19 mouse cellular contexts compared by ENCODE assay signal in the genomic region with DNA sequence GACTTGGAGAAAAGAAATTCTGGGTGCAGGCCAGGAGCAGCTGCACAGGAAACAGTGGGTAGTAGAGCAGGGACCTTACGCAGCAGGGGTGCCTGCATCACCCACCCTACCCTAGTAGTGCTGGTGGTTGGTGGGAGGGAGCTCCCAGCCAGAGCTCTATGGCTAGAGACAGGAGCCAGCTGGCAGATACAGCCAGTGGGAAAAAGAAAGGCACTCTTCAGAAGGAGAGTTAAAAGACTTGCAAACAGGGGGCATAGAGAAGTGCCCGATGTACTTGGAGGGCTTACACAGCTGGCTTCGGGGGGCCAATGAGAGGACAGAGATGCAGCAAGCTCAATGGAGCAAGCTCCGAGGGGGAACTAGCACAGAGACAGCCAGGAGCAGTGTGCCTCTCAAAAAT. TPM values are rescaled to one million over a fixed set of nuclear protein-coding genes. Genes with fewer than 3 reads are reported as not detected.
A peak's percentile ranks its signal among the peaks of the same experiment; 100 is the strongest.
DNase-seq lines count a peak whose midpoint lies in the region; ATAC-seq and TF ChIP-seq lines count a peak whose summit lies in the region.
"Had no signal": no experiment of that assay in that cellular context is flagged by ENCODE, and none has a peak within 500 bp of the region (broad histone marks: within the 10 kb centered on the region; RNA-seq: fewer than 3 reads in every experiment).

No protein-coding gene starts in this region.

- H3K27me3 ChIP-seq in forebrain, postnatal 0 days (ENCODE audit: insufficient read depth, low read length): no peaks in the 10 kb centered on the region
- H3K27me3 ChIP-seq in forebrain, embryonic 11.5 days (ENCODE audit: control insufficient read depth, insufficient read depth, low read length): no peaks in the 10 kb centered on the region
- H3K27me3 ChIP-seq in limb, embryonic 12.5 days: no peaks in the 10 kb centered on the region
- H3K27me3 ChIP-seq in limb, embryonic 10.5 days (ENCODE audit: low read depth, poor library complexity, severe bottlenecking): no peaks in the 10 kb centered on the region
- H3K27me3 ChIP-seq in embryonic facial prominence, embryonic 10.5 days (replicated peaks; ENCODE audit: low read depth, poor library complexity, severe bottlenecking): no peaks in the 10 kb centered on the region
- H3K27me3 ChIP-seq in kidney, embryonic 16.5 days (ENCODE audit: insufficient read depth, low read length): no peaks in the 10 kb centered on the region
- H3K27me3 ChIP-seq: embryonic facial prominence, embryonic 13.5 days; intestine, embryonic 15.5 days; liver, embryonic 12.5 days; Patski had no signal

- H3K4me2 ChIP-seq in forebrain, postnatal 0 days (ENCODE audit: low read depth): no peak overlapping the region
- no peak overlapping the region for H3K4me2 ChIP-seq in forebrain, embryonic 11.5 days (ENCODE audit: low read depth, low read length, severe bottlenecking)
- H3K4me2 ChIP-seq in limb, embryonic 12.5 days: no peak overlapping the region
- H3K4me2 ChIP-seq in kidney, embryonic 16.5 days (replicated peaks; ENCODE audit: low read depth, low read length): no peak overlapping the region
- H3K4me2 ChIP-seq: embryonic facial prominence, embryonic 13.5 days; intestine, embryonic 15.5 days; liver, embryonic 12.5 days had no signal

- no peak for TF ChIP-seq POLR2A in brain, embryonic 14.5 days (IDR thresholded peaks at IDR 0.05; ENCODE audit: borderline replicate concordance, extremely low read depth, insufficient read depth, insufficient read length, poor library complexity, severe bottlenecking)

- H3K27ac ChIP-seq in forebrain, postnatal 0 days (ENCODE audit: low read depth, low read length): no peak overlapping the region
- no peak overlapping the region for H3K27ac ChIP-seq in forebrain, embryonic 11.5 days (ENCODE audit: low read depth, low read length)
- 0 out of 2 replicates have a peak overlapping the region, but pooled peaks have one; percentile 7 for H3K27ac ChIP-seq in limb, embryonic 12.5 days
- H3K27ac ChIP-seq in limb, embryonic 10.5 days: no peak overlapping the region
- H3K27ac ChIP-seq in embryonic facial prominence, embryonic 10.5 days (replicated peaks): no peak overlapping the region
- H3K27ac ChIP-seq in kidney, embryonic 16.5 days (ENCODE audit: low read length): no peak overlapping the region
- H3K27ac ChIP-seq: embryonic facial prominence, embryonic 13.5 days; gastrocnemius, adult 2 months; intestine, embryonic 15.5 days; kidney, postnatal 0 days; liver, embryonic 12.5 days had no signal

- no peaks in the 10 kb centered on the region for H3K36me3 ChIP-seq in forebrain, postnatal 0 days (ENCODE audit: insufficient read depth)
- H3K36me3 ChIP-seq in forebrain, embryonic 11.5 days (ENCODE audit: control insufficient read depth, insufficient read depth, low read length): no peaks in the 10 kb centered on the region
- H3K36me3 ChIP-seq in limb, embryonic 12.5 days: no peaks in the 10 kb centered on the region
- no peaks in the 10 kb centered on the region for H3K36me3 ChIP-seq in limb, embryonic 10.5 days
- no peaks in the 10 kb centered on the region for H3K36me3 ChIP-seq in embryonic facial prominence, embryonic 10.5 days (replicated peaks)
- no peaks in the 10 kb centered on the region for H3K36me3 ChIP-seq in kidney, embryonic 16.5 days (ENCODE audit: insufficient read depth, low read length)
- H3K36me3 ChIP-seq: embryonic facial prominence, embryonic 13.5 days; intestine, embryonic 15.5 days; liver, embryonic 12.5 days had no signal

- no peak for TF ChIP-seq CTCF in forebrain, postnatal 0 days (IDR thresholded peaks at IDR 0.05; ENCODE audit: low read depth)
- TF ChIP-seq CTCF in brain, embryonic 14.5 days (IDR thresholded peaks at IDR 0.05; ENCODE audit: borderline replicate concordance, extremely low read depth, insufficient read depth, insufficient read length): no peak

- DNase-seq in forebrain, postnatal 0 days: peak; percentile 10
- no peak for DNase-seq in forebrain, embryonic 11.5 days (ENCODE audit: low spot score)
- no peak for DNase-seq in limb, embryonic 10.5 days (ENCODE audit: low spot score)
- peak; percentile 21 for DNase-seq in brain, embryonic 14.5 days (ENCODE audit: low read depth)
- peak; percentile 57 for DNase-seq in thymus, postnatal 0 days (ENCODE audit: low spot score)
- DNase-seq in embryonic facial prominence, embryonic 10.5 days (ENCODE audit: low spot score): no peak
- DNase-seq: cerebellum, postnatal 36 days; gastrocnemius, adult 2 months; heart, postnatal 10 days; lung, postnatal 10 days; right cerebral cortex, postnatal 25 days had no signal

- peak; percentile 82 for ATAC-seq in forebrain, postnatal 0 days
- ATAC-seq in forebrain, embryonic 11.5 days (replicated peaks; ENCODE audit: low FRiP score): no peak
- peak; percentile 52; the same call in 1 of the 2 replicates for ATAC-seq in limb, embryonic 12.5 days (ENCODE audit: insufficient number of reproducible peaks, insufficient read depth, low FRiP score, low TSS enrichment, low read depth)
- no peak for ATAC-seq in kidney, embryonic 16.5 days (ENCODE audit: low FRiP score, low TSS enrichment)
- ATAC-seq: intestine, embryonic 15.5 days; liver, embryonic 12.5 days; Patski had no signal

- no peak overlapping the region for H3K4me3 ChIP-seq in forebrain, postnatal 0 days (ENCODE audit: low read depth, low read length)
- no peak overlapping the region for H3K4me3 ChIP-seq in forebrain, embryonic 11.5 days (ENCODE audit: low read depth, low read length)
- H3K4me3 ChIP-seq in limb, embryonic 12.5 days (replicated peaks): no peak overlapping the region
- no peak overlapping the region for H3K4me3 ChIP-seq in limb, embryonic 10.5 days
- H3K4me3 ChIP-seq in embryonic facial prominence, embryonic 10.5 days: no peak overlapping the region
- H3K4me3 ChIP-seq in kidney, embryonic 16.5 days (ENCODE audit: low read length): no peak overlapping the region
- H3K4me3 ChIP-seq: embryonic facial prominence, embryonic 13.5 days; gastrocnemius, adult 2 months; intestine, embryonic 15.5 days; liver, embryonic 12.5 days had no signal

- no peaks in the 10 kb centered on the region for H3K9me3 ChIP-seq in forebrain, postnatal 0 days (ENCODE audit: low read length)
- no peaks in the 10 kb centered on the region for H3K9me3 ChIP-seq in forebrain, embryonic 11.5 days (ENCODE audit: control insufficient read depth, low read length)
- no peaks in the 10 kb centered on the region for H3K9me3 ChIP-seq in limb, embryonic 12.5 days
- no peaks in the 10 kb centered on the region for H3K9me3 ChIP-seq in limb, embryonic 10.5 days (replicated peaks)
- no peaks in the 10 kb centered on the region for H3K9me3 ChIP-seq in embryonic facial prominence, embryonic 10.5 days
- no peaks in the 10 kb centered on the region for H3K9me3 ChIP-seq in kidney, embryonic 16.5 days (ENCODE audit: low read length)
- H3K9me3 ChIP-seq: embryonic facial prominence, embryonic 13.5 days; intestine, embryonic 15.5 days; liver, embryonic 12.5 days had no signal

- no peaks in the 10 kb centered on the region for H3K4me1 ChIP-seq in forebrain, postnatal 0 days (ENCODE audit: insufficient read depth)
- H3K4me1 ChIP-seq in forebrain, embryonic 11.5 days (replicated peaks; ENCODE audit: control insufficient read depth, insufficient read depth, low read length): no peaks in the 10 kb centered on the region
- H3K4me1 ChIP-seq in limb, embryonic 12.5 days (replicated peaks): no peaks in the 10 kb centered on the region
- no peaks in the 10 kb centered on the region for H3K4me1 ChIP-seq in limb, embryonic 10.5 days
- H3K4me1 ChIP-seq in embryonic facial prominence, embryonic 10.5 days: no peaks in the 10 kb centered on the region
- H3K4me1 ChIP-seq in kidney, embryonic 16.5 days (ENCODE audit: insufficient read depth, low read length): no peaks in the 10 kb centered on the region
- H3K4me1 ChIP-seq: embryonic facial prominence, embryonic 13.5 days; intestine, embryonic 15.5 days; liver, embryonic 12.5 days had no signal

- no peak overlapping the region for H3K9ac ChIP-seq in forebrain, postnatal 0 days
- no peak overlapping the region for H3K9ac ChIP-seq in forebrain, embryonic 11.5 days (ENCODE audit: low read length)
- H3K9ac ChIP-seq in limb, embryonic 12.5 days (replicated peaks): no peak overlapping the region
- no peak overlapping the region for H3K9ac ChIP-seq in kidney, embryonic 16.5 days (replicated peaks; ENCODE audit: low read length)
- H3K9ac ChIP-seq: embryonic facial prominence, embryonic 13.5 days; intestine, embryonic 15.5 days; liver, embryonic 12.5 days had no signal

- 38% methylated on average over 4 of the region's 4 CpGs for WGBS in forebrain, postnatal 0 days
- WGBS in forebrain, embryonic 11.5 days: 66% methylated on average over 4 of the region's 4 CpGs
- 64% methylated on average over 4 of the region's 4 CpGs for WGBS in limb, embryonic 12.5 days
- 69% methylated on average over 4 of the region's 4 CpGs for WGBS in limb, embryonic 10.5 days
- 68% methylated on average over 4 of the region's 4 CpGs for WGBS in embryonic facial prominence, embryonic 10.5 days
- WGBS in kidney, embryonic 16.5 days: 61% methylated on average over 4 of the region's 4 CpGs

RNA-seq across cellular contexts. Expression of a gene that starts 12.4 kb away (rescaled TPM):
- 0.14 and 0.15 TPM in 2 replicates for total RNA-seq in forebrain, postnatal 0 days (2014; rRNA removed)
- polyA plus RNA-seq in forebrain, postnatal 0 days (2015; fragmentation: Nextera tagmentation; extraction: Ambion mirVana): 0.10 and 0.34 TPM in 2 replicates
- polyA plus RNA-seq in forebrain, embryonic 11.5 days (2014; fragmentation: Nextera tagmentation; extraction: Ambion mirVana): not detected in 2 replicates
- polyA plus RNA-seq in limb, embryonic 12.5 days (2016; fragmentation: Nextera tagmentation; extraction: Ambion mirVana): not detected in 2 replicates
- polyA plus RNA-seq in limb, embryonic 10.5 days (2016; fragmentation: Nextera tagmentation; extraction: Ambion mirVana): not detected in 2 replicates
- polyA plus RNA-seq in brain, embryonic 14.5 days (2012; rRNA removed): 0.11 TPM in 2 replicates
- 0.05 and 0.08 TPM in 2 replicates for polyA plus RNA-seq in thymus, postnatal 0 days (2015; fragmentation: Nextera tagmentation; extraction: Ambion mirVana)
- polyA plus RNA-seq in embryonic facial prominence, embryonic 10.5 days (2016; fragmentation: Nextera tagmentation; extraction: Ambion mirVana): not detected in 2 replicates
- polyA plus RNA-seq in kidney, embryonic 16.5 days (2015; fragmentation: Nextera tagmentation; extraction: Ambion mirVana): 0.07 and 0.21 TPM in 2 replicates
- total RNA-seq: gastrocnemius, adult 2 months had no signal
- polyA plus RNA-seq: neural tube, embryonic 11.5 days; Patski had no signal

RNA-seq across cellular contexts. Expression of a gene that starts 53.8 kb away (rescaled TPM):
- total RNA-seq in forebrain, postnatal 0 days (2014; rRNA removed): 13.0 and 31.0 TPM in 2 replicates
- polyA plus RNA-seq in forebrain, postnatal 0 days (2015; fragmentation: Nextera tagmentation; extraction: Ambion mirVana): 6.4 and 13.0 TPM in 2 replicates
- polyA plus RNA-seq in forebrain, embryonic 11.5 days (2014; fragmentation: Nextera tagmentation; extraction: Ambion mirVana): 31.0 and 33.8 TPM in 2 replicates
- polyA plus RNA-seq in limb, embryonic 12.5 days (2016; fragmentation: Nextera tagmentation; extraction: Ambion mirVana): 33.1 and 34.7 TPM in 2 replicates
- polyA plus RNA-seq in limb, embryonic 10.5 days (2016; fragmentation: Nextera tagmentation; extraction: Ambion mirVana): 30.9 and 32.3 TPM in 2 replicates
- 22.9 and 25.4 TPM in 2 replicates for polyA plus RNA-seq in brain, embryonic 14.5 days (2012; rRNA removed)
- polyA plus RNA-seq in thymus, postnatal 0 days (2015; fragmentation: Nextera tagmentation; extraction: Ambion mirVana): 23.5 and 35.6 TPM in 2 replicates
- polyA plus RNA-seq in embryonic facial prominence, embryonic 10.5 days (2016; fragmentation: Nextera tagmentation; extraction: Ambion mirVana): 31.2 and 32.5 TPM in 2 replicates
- polyA plus RNA-seq in kidney, embryonic 16.5 days (2015; fragmentation: Nextera tagmentation; extraction: Ambion mirVana): 32.7 and 33.6 TPM in 2 replicates

Comparison
In these comparisons a context has a peak if more than half of its experiments do, and no peak if none do; other contexts are left out.
1. ATAC-seq: peak in forebrain, postnatal 0 days (single experiment) and limb, embryonic 12.5 days (single experiment); none in forebrain, embryonic 11.5 days (single experiment) and kidney, embryonic 16.5 days (single experiment).
2. DNase-seq: peak in forebrain, postnatal 0 days (single experiment), brain, embryonic 14.5 days (single experiment) and thymus, postnatal 0 days (single experiment); none in forebrain, embryonic 11.5 days (single experiment), limb, embryonic 10.5 days (single experiment) and embryonic facial prominence, embryonic 10.5 days (single experiment).